In genomic region chr4:104331896-104332295, GRCm38 (mm10) we compare ENCODE assay signal across 27 mouse cellular contexts.
"Had no signal": no experiment of that assay in that cellular context is flagged by ENCODE, and none has a peak within 500 bp of the region (broad histone marks: within the 10 kb centered on the region; RNA-seq: fewer than 3 reads in every experiment).

No protein-coding gene starts in this region.

- H3K4me1 ChIP-seq: heart, embryonic 12.5 days; intestine, embryonic 15.5 days; limb, embryonic 10.5 days; limb, embryonic 12.5 days; liver, embryonic 13.5 days; liver, embryonic 15.5 days had no signal

- H3K27me3 ChIP-seq: heart, embryonic 12.5 days; hindbrain, embryonic 12.5 days; intestine, embryonic 15.5 days; limb, embryonic 12.5 days; liver, embryonic 13.5 days; liver, embryonic 15.5 days had no signal

- H3K4me2 ChIP-seq: heart, embryonic 12.5 days; hindbrain, embryonic 12.5 days; hindbrain, embryonic 14.5 days; intestine, embryonic 15.5 days; limb, embryonic 12.5 days; liver, embryonic 11.5 days; liver, embryonic 13.5 days; liver, embryonic 15.5 days had no signal

- H3K27ac ChIP-seq: gastrocnemius, adult 2 months; heart, adult 2 months; hindbrain, embryonic 10.5 days; hindbrain, embryonic 12.5 days; hindbrain, embryonic 14.5 days; intestine, embryonic 15.5 days; layer of hippocampus, adult 2 months; left cerebral cortex, adult 2 months; limb, embryonic 10.5 days; limb, embryonic 12.5 days; liver, embryonic 13.5 days; liver, embryonic 15.5 days had no signal

- H3K9me3 ChIP-seq: heart, embryonic 12.5 days; hindbrain, embryonic 10.5 days; hindbrain, embryonic 12.5 days; intestine, embryonic 15.5 days; limb, embryonic 10.5 days; limb, embryonic 12.5 days; liver, embryonic 13.5 days; liver, embryonic 15.5 days had no signal

- DNase-seq: gastrocnemius, adult 2 months; gastrocnemius, postnatal 10 days; gastrocnemius, postnatal 25 days; heart, adult 2 months; heart, postnatal 10 days; heart, postnatal 4 days; kidney, adult 18-20 months; kidney, adult 8-10 months; kidney, postnatal 10 days; kidney, postnatal 25 days; kidney, postnatal 4 days; liver; liver, embryonic 13.5 days had no signal

- H3K4me3 ChIP-seq: gastrocnemius, adult 2 months; heart, adult 2 months; heart, embryonic 12.5 days; hindbrain, embryonic 10.5 days; hindbrain, embryonic 12.5 days; intestine, embryonic 15.5 days; layer of hippocampus, adult 2 months; left cerebral cortex, adult 2 months; limb, embryonic 10.5 days; limb, embryonic 12.5 days; liver, embryonic 13.5 days; liver, embryonic 15.5 days had no signal

- ATAC-seq: hindbrain, embryonic 16.5 days; inflammation-experienced regulatory T-cells, adult 6 months; intestine, embryonic 15.5 days; intestine, postnatal 0 days had no signal

- H3K9ac ChIP-seq: heart, embryonic 12.5 days; hindbrain, embryonic 12.5 days; hindbrain, embryonic 14.5 days; intestine, embryonic 15.5 days; limb, embryonic 12.5 days; liver, embryonic 13.5 days; liver, embryonic 15.5 days had no signal

- H3K36me3 ChIP-seq: heart, embryonic 12.5 days; hindbrain, embryonic 10.5 days; hindbrain, embryonic 12.5 days; intestine, embryonic 15.5 days; limb, embryonic 10.5 days; limb, embryonic 12.5 days; liver, embryonic 13.5 days; liver, embryonic 15.5 days had no signal
